Mouse (Mus musculus) bone marrow macrophage, adult 2 months (primary cell): Measurements from ENCODE around the gene Pafah2.

Source experiments
- CTCF ChIP-seq: IDR thresholded peaks from 2 replicates; pipeline ENCODE4 v1.5.1; 2012; ENCODE audit warnings: low read depth, mild to moderate bottlenecking, low read length, moderate library complexity
- POLR2A ChIP-seq: IDR thresholded peaks from 2 replicates; pipeline ENCODE4 v1.6.1; 2012; ENCODE audit warnings: mild to moderate bottlenecking, low read depth, low read length, borderline replicate concordance

GRCm38 (mm10) chr4:134371316-134371855 is 24.7 kb upstream of the Pafah2 start:
- TF ChIP-seq POLR2A (no peak), CTCF (no peak)
